Mouse (Mus musculus) bone marrow macrophage, adult 2 months (primary cell): Measurements from ENCODE around the gene Vac14. TPM values are rescaled to one million over a fixed set of nuclear protein-coding genes. Genes with fewer than 3 reads are reported as not detected.

Experiments used
- H3K27ac ChIP-seq: 2 replicates; pipeline ENCODE4 v1.5.1; 2012; ENCODE audit warnings: low read depth, low read length; ENCODE audit not compliant: insufficient read depth
- H3K4me1 ChIP-seq: 2 replicates; pipeline ENCODE4 v1.6.1; 2012; ENCODE audit warnings: low read length; ENCODE audit not compliant: control insufficient read depth, insufficient read depth
- H3K4me3 ChIP-seq: 2 replicates; pipeline ENCODE4 v1.5.1; 2012; ENCODE audit warnings: mild to moderate bottlenecking, low read length, moderate library complexity; ENCODE audit not compliant: insufficient read depth
- CTCF ChIP-seq: IDR thresholded peaks from 2 replicates; pipeline ENCODE4 v1.5.1; 2012; ENCODE audit warnings: low read depth, mild to moderate bottlenecking, low read length, moderate library complexity
- POLR2A ChIP-seq: IDR thresholded peaks from 2 replicates; pipeline ENCODE4 v1.6.1; 2012; ENCODE audit warnings: mild to moderate bottlenecking, low read depth, low read length, borderline replicate concordance
- polyA plus RNA-seq: library from polyadenylated mRNA; stranded (reverse); fragments of >200 nt; gene quantifications from 2 replicates; pipeline ENCODE4 v1.2.4, GENCODE M21; 2012; ENCODE audit not compliant: missing spikeins, insufficient read depth, insufficient read length

Gene Vac14
- polyA plus RNA-seq, 1 experiment: 32.9 TPM

- Histone ChIP-seq H3K27ac (no peak overlapping the region), H3K4me1 (peaks cover 6% of the 10 kb centered on the region), H3K4me3 (no peak overlapping the region)
- TF ChIP-seq CTCF (no peak), POLR2A (no peak)
These were observed 58.3 kb downstream of the Vac14 start for GRCm38 (mm10) chr8:110676702-110677101.

- H3K4me1 ChIP-seq: peaks cover 1% of the 10 kb centered on the region
- H3K27ac ChIP-seq: no peak overlapping the region
These were observed 58.8 kb downstream of the Vac14 start for GRCm38 (mm10) chr8:110677174-110677660.

GRCm38 (mm10) chr8:110678989-110679388 is 60.6 kb downstream of the Vac14 start:
- Histone ChIP-seq H3K27ac (no peak overlapping the region), H3K4me3 (no peak overlapping the region), H3K4me1 (no peaks in the 10 kb centered on the region)
- TF ChIP-seq POLR2A: no peak
- no peak for TF ChIP-seq CTCF

More at GRCm38 (mm10) chr8:110677174-110677660, 58.8 kb downstream of the Vac14 start:
- no peak overlapping the region for H3K4me3 ChIP-seq
- no peak for TF ChIP-seq POLR2A

- H3K4me1 ChIP-seq: no peaks in the 10 kb centered on the region
- no peak for TF ChIP-seq CTCF
- TF ChIP-seq POLR2A: no peak
- H3K4me3 ChIP-seq: no peak overlapping the region
- no peak overlapping the region for H3K27ac ChIP-seq
These were observed 69.3 kb downstream of the Vac14 start for GRCm38 (mm10) chr8:110687726-110688125.

GRCm38 (mm10) chr8:110689961-110690360 is 71.6 kb downstream of the Vac14 start:
- no peak for TF ChIP-seq CTCF
- no peak for TF ChIP-seq POLR2A
- Histone ChIP-seq H3K4me3 (no peak overlapping the region), H3K4me1 (no peaks in the 10 kb centered on the region), H3K27ac (no peak overlapping the region)

GRCm38 (mm10) chr8:110694226-110694625 is 75.8 kb downstream of the Vac14 start:
- TF ChIP-seq POLR2A (no peak), CTCF (no peak)
- Histone ChIP-seq H3K4me1 (peaks cover 9% of the 10 kb centered on the region), H3K27ac (no peak overlapping the region), H3K4me3 (no peak overlapping the region)

GRCm38 (mm10) chr8:110694826-110695225 is 76.4 kb downstream of the Vac14 start:
- H3K4me1 ChIP-seq: peaks cover 9% of the 10 kb centered on the region
- TF ChIP-seq POLR2A (no peak), CTCF (no peak)
- H3K4me3 ChIP-seq: no peak overlapping the region
- no peak overlapping the region for H3K27ac ChIP-seq

GRCm38 (mm10) chr8:110695431-110695830 is 77.0 kb downstream of the Vac14 start:
- peaks cover 9% of the 10 kb centered on the region for H3K4me1 ChIP-seq
- TF ChIP-seq POLR2A (no peak), CTCF (no peak)

GRCm38 (mm10) chr8:110696051-110696450 is 77.7 kb downstream of the Vac14 start:
- Histone ChIP-seq H3K4me1 (peaks cover 11% of the 10 kb centered on the region), H3K4me3 (no peak overlapping the region), H3K27ac (no peak overlapping the region)
- TF ChIP-seq POLR2A: no peak
- no peak for TF ChIP-seq CTCF

More at GRCm38 (mm10) chr8:110695431-110695830, 77.0 kb downstream of the Vac14 start:
- H3K4me3 ChIP-seq: no peak overlapping the region
- H3K27ac ChIP-seq: no peak overlapping the region

GRCm38 (mm10) chr8:110697571-110697970 is 79.2 kb downstream of the Vac14 start:
- no peak for TF ChIP-seq CTCF
- no peak for TF ChIP-seq POLR2A
- Histone ChIP-seq H3K4me1 (peaks cover 24% of the 10 kb centered on the region), H3K4me3 (no peak overlapping the region), H3K27ac (no peak overlapping the region)

GRCm38 (mm10) chr8:110698098-110698497 is 79.7 kb downstream of the Vac14 start:
- H3K4me1 ChIP-seq: peaks cover 25% of the 10 kb centered on the region
- TF ChIP-seq CTCF: no peak
- TF ChIP-seq POLR2A: no peak
- no peak overlapping the region for H3K27ac ChIP-seq
- H3K4me3 ChIP-seq: no peak overlapping the region
